ENCODE assay signal across 20 mouse cellular contexts in genomic region chr12:102251070-102251469, GRCm38 (mm10). TPM values are rescaled to one million over a fixed set of nuclear protein-coding genes. Genes with fewer than 3 reads are reported as not detected.
DNase-seq lines count a peak whose midpoint lies in the region; ATAC-seq and TF ChIP-seq lines count a peak whose summit lies in the region.
"Had no signal": no experiment of that assay in that cellular context is flagged by ENCODE, and none has a peak within 500 bp of the region (broad histone marks: within the 10 kb centered on the region; RNA-seq: fewer than 3 reads in every experiment).

No protein-coding gene starts in this region.

- peak; percentile 24; the same call in 1 of the 2 replicates for ATAC-seq in hindbrain, embryonic 16.5 days
- peak; percentile 73 for ATAC-seq in common myeloid progenitor, adult 5-6 weeks (replicated peaks; ENCODE audit: low read depth, poor library complexity, severe bottlenecking)
- ATAC-seq in erythroblast, adult 5-6 weeks (replicated peaks; ENCODE audit: low FRiP score, poor library complexity, severe bottlenecking): no peak
- ATAC-seq: hindbrain, postnatal 0 days had no signal

- DNase-seq in hindbrain, embryonic 10.5 days (ENCODE audit: low spot score): no peak
- DNase-seq in layer of hippocampus, adult 2 months (ENCODE audit: low spot score in 2 of 2): peak; percentile 35 to 80
- peak; percentile 49 to 85 for DNase-seq in left cerebral cortex, postnatal 25 days (ENCODE audit: low spot score in 2 of 2)
- DNase-seq in Muller cell, postnatal 12 days (ENCODE audit: inconsistent ontology term): no peak
- DNase-seq in thymus, postnatal 0 days (ENCODE audit: low spot score): no peak
- DNase-seq: adrenal gland, postnatal 14 days; cerebellum, adult 9-10 months; embryo, embryonic 11 days; gastrocnemius, postnatal 14 days; heart, postnatal 14 days; kidney, adult 18-20 months; kidney, postnatal 36 days had no signal

- H3K36me3 ChIP-seq in hindbrain, embryonic 16.5 days (ENCODE audit: control insufficient read depth, insufficient read depth, low read length): no peaks in the 10 kb centered on the region
- no peaks in the 10 kb centered on the region for H3K36me3 ChIP-seq in hindbrain, embryonic 10.5 days
- H3K36me3 ChIP-seq: heart, embryonic 10.5 days; midbrain, embryonic 12.5 days had no signal

- no peak for TF ChIP-seq CTCF in layer of hippocampus, adult 2 months (conservative IDR thresholded peaks at IDR 0.05)

- intact Hi-C loops in left cerebral cortex, postnatal 25 days (cut with DNase I): loop anchor here (10.0 kb wide), 1 partner anchor 266 kb away; no protein-coding TSS in a partner anchor

- no peak overlapping the region for H3K4me2 ChIP-seq in hindbrain, embryonic 16.5 days (ENCODE audit: low read length)
- H3K4me2 ChIP-seq: midbrain, embryonic 12.5 days had no signal

- no peak overlapping the region for H3K27ac ChIP-seq in hindbrain, embryonic 16.5 days (ENCODE audit: low read depth, low read length)
- H3K27ac ChIP-seq in hindbrain, embryonic 10.5 days: no peak overlapping the region
- peak overlapping the region; percentile 90 for H3K27ac ChIP-seq in layer of hippocampus, adult 2 months
- H3K27ac ChIP-seq: heart, embryonic 10.5 days; hindbrain, postnatal 0 days; midbrain, embryonic 12.5 days had no signal

- H3K9ac ChIP-seq in hindbrain, embryonic 16.5 days (ENCODE audit: low read depth, low read length): no peak overlapping the region
- H3K9ac ChIP-seq: midbrain, embryonic 12.5 days had no signal

- no peaks in the 10 kb centered on the region for H3K27me3 ChIP-seq in hindbrain, embryonic 16.5 days (replicated peaks; ENCODE audit: control insufficient read depth, insufficient read depth, low read length)
- no peaks in the 10 kb centered on the region for H3K27me3 ChIP-seq in hindbrain, embryonic 10.5 days (ENCODE audit: insufficient read depth, poor library complexity, severe bottlenecking)
- H3K27me3 ChIP-seq: midbrain, embryonic 12.5 days had no signal

- no peaks in the 10 kb centered on the region; the same call in 1 of the 2 replicates for H3K9me3 ChIP-seq in hindbrain, embryonic 16.5 days (ENCODE audit: control insufficient read depth, low read length)
- no peaks in the 10 kb centered on the region for H3K9me3 ChIP-seq in hindbrain, embryonic 10.5 days
- H3K9me3 ChIP-seq: heart, embryonic 10.5 days; midbrain, embryonic 12.5 days had no signal

- H3K4me1 ChIP-seq in hindbrain, embryonic 16.5 days (ENCODE audit: control insufficient read depth, insufficient read depth, low read depth, low read length): no peaks in the 10 kb centered on the region; the same call in 1 of the 2 replicates
- H3K4me1 ChIP-seq in hindbrain, embryonic 10.5 days (replicated peaks): 0 out of 2 replicates have a peak, but pooled peaks cover 3% of the 10 kb centered on the region
- H3K4me1 ChIP-seq: heart, embryonic 10.5 days; midbrain, embryonic 12.5 days had no signal

- 64% methylated on average over 3 of the region's 3 CpGs for WGBS in hindbrain, embryonic 16.5 days
- WGBS in hindbrain, embryonic 10.5 days: 78% methylated on average over 3 of the region's 3 CpGs

- no peak overlapping the region for H3K4me3 ChIP-seq in hindbrain, embryonic 16.5 days (ENCODE audit: low read length)
- H3K4me3 ChIP-seq in hindbrain, embryonic 10.5 days: no peak overlapping the region
- H3K4me3 ChIP-seq in layer of hippocampus, adult 2 months: no peak overlapping the region
- H3K4me3 ChIP-seq: erythroblast, embryonic 14.5 days; heart, embryonic 10.5 days; midbrain, embryonic 12.5 days; myocyte had no signal

RNA-seq across cellular contexts. Expression of gene Rin3, which starts 31.8 kb away (rescaled TPM):
- 2.6 and 4.2 TPM in 2 replicates for polyA plus RNA-seq in hindbrain, embryonic 16.5 days (2015; fragmentation: Nextera tagmentation; extraction: Ambion mirVana)
- 5.1 TPM in 2 replicates for polyA plus RNA-seq in hindbrain, embryonic 10.5 days (2016; fragmentation: Nextera tagmentation; extraction: Ambion mirVana)
- 44.7 and 86.3 TPM in 2 replicates for total RNA-seq in common myeloid progenitor, adult 5-6 weeks (2017)
- total RNA-seq in layer of hippocampus, adult 2 months (2021): 1 to 10 TPM; 3.2 to 4.3 TPM
- total RNA-seq in left cerebral cortex, postnatal 25 days (2021): 1 to 10 TPM; 2.7 to 3.1 TPM
- 7.0 and 7.9 TPM in 2 replicates for polyA plus RNA-seq in thymus, postnatal 0 days (2015; fragmentation: Nextera tagmentation; extraction: Ambion mirVana)
- 42.0 and 48.8 TPM in 2 replicates for total RNA-seq in erythroblast, adult 5-6 weeks (2015; ENCODE audit: low replicate concordance)
- 30.0 and 33.7 TPM in 2 replicates for total RNA-seq in erythroblast, adult 5-6 weeks (2017; ENCODE audit: low replicate concordance)

Comparison
In these comparisons a context has a peak if more than half of its experiments do, and no peak if none do; other contexts are left out.
1. DNase-seq: peak in layer of hippocampus, adult 2 months (2 of 2) and left cerebral cortex, postnatal 25 days (2 of 2); none in hindbrain, embryonic 10.5 days (single experiment), Muller cell, postnatal 12 days (single experiment) and thymus, postnatal 0 days (single experiment).